Mouse (Mus musculus): ENCODE measurements around the gene Gcnt7. TPM values are rescaled to one million over a fixed set of nuclear protein-coding genes. Genes with fewer than 3 reads are reported as not detected.

The Gcnt7 gene
- polyA plus RNA-seq, 1 experiment from 2014 or later: 1.1 TPM

DNA sequence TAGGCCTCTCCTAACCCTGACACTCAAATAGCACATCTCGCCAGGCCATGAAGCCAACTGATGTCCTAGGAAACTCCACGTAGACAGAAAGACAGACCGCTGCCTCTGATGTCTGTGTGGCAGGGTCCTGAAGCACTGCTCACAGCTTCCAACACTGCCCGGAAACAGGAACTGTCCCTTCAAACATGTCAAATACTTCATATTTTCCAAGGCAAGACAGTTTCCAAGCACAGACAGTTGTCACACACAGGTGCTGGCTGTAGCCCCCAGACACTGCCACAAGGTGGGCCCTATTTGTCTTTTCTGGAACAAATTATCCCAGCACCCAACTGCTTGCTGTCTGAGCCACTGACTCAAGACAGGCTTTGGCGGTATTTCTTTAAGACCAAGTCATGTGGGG lies 40.2 kb downstream of the Gcnt7 start:
- Histone ChIP-seq H3K27ac (ENCODE audit: low read depth) (no peak overlapping the region), H3K9ac (ENCODE audit: low read length) (no peak overlapping the region), H3K9me3 (ENCODE audit: control insufficient read depth, low read length) (no peaks in the 10 kb centered on the region), H3K4me3 (ENCODE audit: low read depth, low read length) (no peak overlapping the region), H3K36me3 (ENCODE audit: control insufficient read depth, insufficient read depth, low read length) (no peaks in the 10 kb centered on the region), H3K27me3 (replicated peaks; ENCODE audit: control insufficient read depth, insufficient read depth, low read length) (no peaks in the 10 kb centered on the region), H3K4me2 (ENCODE audit: low read length) (no peak overlapping the region), H3K4me1 (replicated peaks; ENCODE audit: control insufficient read depth, insufficient read depth, low read length) (0 out of 2 replicates have a peak, but pooled peaks cover 3% of the 10 kb centered on the region)
- WGBS: 86% methylated on average over 5 of the region's 5 CpGs
- DNase-seq (ENCODE audit: low spot score) (no peak), ATAC-seq (replicated peaks; ENCODE audit: low FRiP score, low TSS enrichment, low read depth) (no peak)

DNA sequence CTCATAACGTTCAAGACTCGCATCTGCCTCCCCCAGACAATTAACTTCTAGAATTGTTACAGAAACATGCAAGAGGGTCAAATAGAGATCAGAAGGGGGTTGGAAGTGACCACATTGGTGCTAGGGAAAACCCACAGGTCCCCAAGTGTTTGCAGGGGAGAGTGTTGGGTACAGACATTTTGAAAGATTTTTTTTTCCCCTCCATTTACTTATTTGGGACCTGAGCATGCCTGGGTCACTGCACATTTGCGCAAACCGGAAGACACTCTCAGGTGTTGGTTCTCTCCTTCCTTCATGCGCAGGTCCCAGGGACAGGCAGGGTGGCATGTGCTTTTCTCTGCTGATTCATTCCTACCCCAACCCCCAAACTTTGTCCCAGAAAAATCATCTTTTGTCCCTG lies 41.5 kb downstream of the Gcnt7 start:
- no peaks in the 10 kb centered on the region for H3K9me3 ChIP-seq (ENCODE audit: control insufficient read depth, low read length)
- no peaks in the 10 kb centered on the region for H3K27me3 ChIP-seq (replicated peaks; ENCODE audit: control insufficient read depth, insufficient read depth, low read length)
- DNase-seq (ENCODE audit: low spot score) (no peak), ATAC-seq (replicated peaks; ENCODE audit: low FRiP score, low TSS enrichment, low read depth) (no peak)
- H3K4me1 ChIP-seq (replicated peaks; ENCODE audit: control insufficient read depth, insufficient read depth, low read length): 0 out of 2 replicates have a peak, but pooled peaks cover 7% of the 10 kb centered on the region
- H3K4me3 ChIP-seq (ENCODE audit: low read depth, low read length): no peak overlapping the region
- 90% methylated on average over 5 of the region's 5 CpGs for WGBS
- no peak overlapping the region for H3K27ac ChIP-seq (ENCODE audit: low read depth)
- H3K9ac ChIP-seq (ENCODE audit: low read length): no peak overlapping the region
- no peak overlapping the region for H3K4me2 ChIP-seq (ENCODE audit: low read length)
- no peaks in the 10 kb centered on the region for H3K36me3 ChIP-seq (ENCODE audit: control insufficient read depth, insufficient read depth, low read length)

DNA sequence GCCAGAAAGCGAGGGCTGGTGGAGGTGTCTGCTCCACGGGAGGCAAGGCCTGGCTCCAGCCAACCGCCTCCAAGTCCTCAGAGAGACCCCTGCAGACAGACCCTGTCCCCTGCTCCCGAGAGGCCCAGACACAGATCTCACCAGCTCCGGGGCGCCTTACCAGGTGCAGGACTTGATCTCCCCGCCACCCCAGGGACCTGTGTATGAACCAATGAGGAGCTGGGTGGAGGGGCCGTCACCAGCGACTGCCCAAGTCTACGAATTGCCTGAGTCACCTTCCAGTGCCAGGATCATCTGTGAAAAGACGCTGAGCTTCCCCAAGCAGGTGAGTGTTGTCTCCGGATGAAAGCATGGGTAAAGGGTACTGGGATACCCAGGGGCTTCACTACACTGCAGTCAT lies 42.2 kb downstream of the Gcnt7 start:
- Histone ChIP-seq H3K27me3 (replicated peaks; ENCODE audit: control insufficient read depth, insufficient read depth, low read length) (no peaks in the 10 kb centered on the region), H3K36me3 (ENCODE audit: control insufficient read depth, insufficient read depth, low read length) (no peaks in the 10 kb centered on the region), H3K4me2 (ENCODE audit: low read length) (no peak overlapping the region), H3K4me3 (ENCODE audit: low read depth, low read length) (no peak overlapping the region), H3K9ac (ENCODE audit: low read length) (no peak overlapping the region), H3K27ac (ENCODE audit: low read depth) (no peak overlapping the region), H3K9me3 (ENCODE audit: control insufficient read depth, low read length) (no peaks in the 10 kb centered on the region), H3K4me1 (replicated peaks; ENCODE audit: control insufficient read depth, insufficient read depth, low read length) (0 out of 2 replicates have a peak, but pooled peaks cover 7% of the 10 kb centered on the region)
- no peak for DNase-seq (ENCODE audit: low spot score)
- WGBS: 53% methylated on average over 12 of the region's 12 CpGs
- no peak for ATAC-seq (replicated peaks; ENCODE audit: low FRiP score, low TSS enrichment, low read depth)

DNA sequence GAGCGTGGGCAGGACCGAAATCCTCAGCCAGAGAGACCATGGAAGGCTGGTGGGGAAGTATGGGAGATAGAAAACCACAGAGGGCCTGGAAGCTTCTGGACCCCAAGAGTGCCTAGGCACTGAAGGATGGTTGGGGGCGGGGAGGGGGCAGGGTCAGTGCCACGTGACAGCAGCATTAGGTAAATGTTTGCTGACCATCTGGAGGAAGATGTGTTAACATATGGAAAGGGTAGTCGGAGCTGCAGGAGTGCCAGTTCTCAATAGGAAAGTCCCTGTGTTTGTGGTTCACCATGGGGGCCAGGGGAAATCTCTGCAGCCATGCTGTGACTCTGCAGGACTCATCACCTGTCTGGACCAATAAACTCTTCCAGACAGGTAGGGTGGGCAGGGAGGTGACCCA lies 44.5 kb downstream of the Gcnt7 start:
- 0 out of 2 replicates have a peak, but pooled peaks cover 7% of the 10 kb centered on the region for H3K4me1 ChIP-seq (replicated peaks; ENCODE audit: control insufficient read depth, insufficient read depth, low read length)
- no peak overlapping the region for H3K27ac ChIP-seq (ENCODE audit: low read depth)
- H3K27me3 ChIP-seq (replicated peaks; ENCODE audit: control insufficient read depth, insufficient read depth, low read length): no peaks in the 10 kb centered on the region
- H3K36me3 ChIP-seq (ENCODE audit: control insufficient read depth, insufficient read depth, low read length): no peaks in the 10 kb centered on the region
- ATAC-seq (replicated peaks; ENCODE audit: low FRiP score, low TSS enrichment, low read depth) (no peak), DNase-seq (ENCODE audit: low spot score) (no peak)
- 50% methylated on average over 5 of the region's 5 CpGs for WGBS
- H3K9ac ChIP-seq (ENCODE audit: low read length): no peak overlapping the region
- no peaks in the 10 kb centered on the region for H3K9me3 ChIP-seq (ENCODE audit: control insufficient read depth, low read length)
- no peak overlapping the region for H3K4me2 ChIP-seq (ENCODE audit: low read length)
- no peak overlapping the region for H3K4me3 ChIP-seq (ENCODE audit: low read depth, low read length)

GRCm38 (mm10) chr2:172413273-172413672 lies 45.1 kb downstream of the Gcnt7 start:
- Histone ChIP-seq H3K27me3 (replicated peaks; ENCODE audit: control insufficient read depth, insufficient read depth, low read length) (no peaks in the 10 kb centered on the region), H3K4me1 (replicated peaks; ENCODE audit: control insufficient read depth, insufficient read depth, low read length) (0 out of 2 replicates have a peak, but pooled peaks cover 7% of the 10 kb centered on the region), H3K4me2 (ENCODE audit: low read length) (no peak overlapping the region), H3K36me3 (ENCODE audit: control insufficient read depth, insufficient read depth, low read length) (no peaks in the 10 kb centered on the region), H3K9ac (ENCODE audit: low read length) (no peak overlapping the region), H3K9me3 (ENCODE audit: control insufficient read depth, low read length) (no peaks in the 10 kb centered on the region), H3K27ac (ENCODE audit: low read depth) (no peak overlapping the region), H3K4me3 (ENCODE audit: low read depth, low read length) (no peak overlapping the region)
- ATAC-seq (replicated peaks; ENCODE audit: low FRiP score, low TSS enrichment, low read depth): no peak
- WGBS: 22% methylated on average over 4 of the region's 4 CpGs
- no peak for DNase-seq (ENCODE audit: low spot score)

DNA sequence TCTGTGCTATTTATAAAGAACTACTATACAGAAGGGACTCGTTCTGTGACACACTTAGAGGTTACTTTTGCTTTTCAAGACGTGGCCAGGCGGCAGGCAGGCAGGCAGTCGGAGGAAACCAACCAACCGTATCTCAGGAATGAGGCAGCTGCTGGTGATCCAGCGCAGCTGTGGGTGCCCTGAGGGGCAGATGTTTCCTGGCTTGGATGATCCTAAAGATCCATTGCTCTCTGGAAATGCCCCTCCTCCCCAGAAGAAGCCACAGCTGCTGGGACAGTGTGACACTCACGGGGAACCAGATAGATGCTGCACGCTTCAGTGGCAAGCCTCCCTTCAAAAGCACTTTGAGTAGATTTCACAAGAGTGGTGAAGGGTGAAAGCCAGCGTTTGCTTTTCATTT lies 45.9 kb downstream of the Gcnt7 start:
- ATAC-seq (replicated peaks; ENCODE audit: low FRiP score, low TSS enrichment, low read depth): no peak
- Histone ChIP-seq H3K9me3 (ENCODE audit: control insufficient read depth, low read length) (no peaks in the 10 kb centered on the region), H3K27me3 (replicated peaks; ENCODE audit: control insufficient read depth, insufficient read depth, low read length) (no peaks in the 10 kb centered on the region), H3K4me3 (ENCODE audit: low read depth, low read length) (no peak overlapping the region), H3K9ac (ENCODE audit: low read length) (no peak overlapping the region), H3K4me2 (ENCODE audit: low read length) (peak overlapping the region; percentile 21), H3K36me3 (ENCODE audit: control insufficient read depth, insufficient read depth, low read length) (no peaks in the 10 kb centered on the region), H3K4me1 (replicated peaks; ENCODE audit: control insufficient read depth, insufficient read depth, low read length) (0 out of 2 replicates have a peak, but pooled peaks cover 7% of the 10 kb centered on the region), H3K27ac (ENCODE audit: low read depth) (no peak overlapping the region)
- DNase-seq (ENCODE audit: low spot score): peak; percentile 59
- WGBS: 11% methylated on average over 9 of the region's 9 CpGs

DNA sequence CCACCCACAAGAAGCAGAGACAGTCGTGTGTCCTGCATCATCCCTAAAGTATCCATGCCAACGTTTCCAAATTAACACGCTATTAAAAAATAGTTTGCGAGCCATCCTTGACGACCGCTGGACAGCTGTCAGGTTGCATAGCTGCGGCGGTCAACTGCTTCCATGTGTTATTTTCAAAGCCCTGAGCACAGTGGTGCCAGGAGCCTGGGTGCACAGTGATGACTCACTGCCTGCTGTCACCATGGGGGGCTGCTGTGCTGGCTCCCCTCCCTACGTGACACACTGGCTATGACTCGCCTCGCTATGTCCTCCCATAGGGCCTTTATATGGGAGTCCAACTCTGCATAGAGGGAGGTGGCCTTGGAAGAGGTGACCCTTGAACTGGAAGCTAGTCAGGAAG lies 47.3 kb downstream of the Gcnt7 start:
- Histone ChIP-seq H3K9me3 (ENCODE audit: control insufficient read depth, low read length) (no peaks in the 10 kb centered on the region), H3K4me2 (ENCODE audit: low read length) (no peak overlapping the region), H3K36me3 (ENCODE audit: control insufficient read depth, insufficient read depth, low read length) (no peaks in the 10 kb centered on the region), H3K27ac (ENCODE audit: low read depth) (no peak overlapping the region), H3K4me1 (replicated peaks; ENCODE audit: control insufficient read depth, insufficient read depth, low read length) (0 out of 2 replicates have a peak, but pooled peaks cover 7% of the 10 kb centered on the region), H3K27me3 (replicated peaks; ENCODE audit: control insufficient read depth, insufficient read depth, low read length) (no peaks in the 10 kb centered on the region), H3K9ac (ENCODE audit: low read length) (no peak overlapping the region), H3K4me3 (ENCODE audit: low read depth, low read length) (no peak overlapping the region)
- DNase-seq (ENCODE audit: low spot score): no peak
- ATAC-seq (replicated peaks; ENCODE audit: low FRiP score, low TSS enrichment, low read depth): no peak
- 84% methylated on average over 11 of the region's 11 CpGs for WGBS

DNA sequence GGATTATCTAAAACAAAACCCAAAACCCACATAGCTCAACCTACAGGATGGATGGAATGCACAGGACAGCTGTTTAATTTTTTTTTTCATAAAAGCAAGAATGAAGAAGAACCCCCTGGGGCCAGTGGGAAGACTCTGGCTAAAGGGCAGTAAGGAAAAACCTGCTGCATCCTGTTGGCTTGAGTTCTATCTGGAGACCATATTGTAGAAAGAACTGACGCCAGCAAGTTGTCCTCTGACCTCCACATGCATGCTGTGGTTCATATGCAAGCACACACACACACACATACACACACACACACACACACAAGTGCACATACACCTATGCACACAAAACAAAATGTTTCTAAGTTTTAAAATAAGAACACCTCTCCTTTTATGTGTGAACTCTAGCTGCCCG lies 47.7 kb downstream of the Gcnt7 start:
- 75% methylated on average over 2 of the region's 2 CpGs for WGBS
- Histone ChIP-seq H3K4me1 (replicated peaks; ENCODE audit: control insufficient read depth, insufficient read depth, low read length) (0 out of 2 replicates have a peak, but pooled peaks cover 7% of the 10 kb centered on the region), H3K27me3 (replicated peaks; ENCODE audit: control insufficient read depth, insufficient read depth, low read length) (no peaks in the 10 kb centered on the region), H3K4me2 (ENCODE audit: low read length) (no peak overlapping the region), H3K9ac (ENCODE audit: low read length) (no peak overlapping the region), H3K4me3 (ENCODE audit: low read depth, low read length) (no peak overlapping the region), H3K9me3 (ENCODE audit: control insufficient read depth, low read length) (no peaks in the 10 kb centered on the region), H3K27ac (ENCODE audit: low read depth) (no peak overlapping the region), H3K36me3 (ENCODE audit: control insufficient read depth, insufficient read depth, low read length) (no peaks in the 10 kb centered on the region)
- no peak for DNase-seq (ENCODE audit: low spot score)
- no peak for ATAC-seq (replicated peaks; ENCODE audit: low FRiP score, low TSS enrichment, low read depth)

DNA sequence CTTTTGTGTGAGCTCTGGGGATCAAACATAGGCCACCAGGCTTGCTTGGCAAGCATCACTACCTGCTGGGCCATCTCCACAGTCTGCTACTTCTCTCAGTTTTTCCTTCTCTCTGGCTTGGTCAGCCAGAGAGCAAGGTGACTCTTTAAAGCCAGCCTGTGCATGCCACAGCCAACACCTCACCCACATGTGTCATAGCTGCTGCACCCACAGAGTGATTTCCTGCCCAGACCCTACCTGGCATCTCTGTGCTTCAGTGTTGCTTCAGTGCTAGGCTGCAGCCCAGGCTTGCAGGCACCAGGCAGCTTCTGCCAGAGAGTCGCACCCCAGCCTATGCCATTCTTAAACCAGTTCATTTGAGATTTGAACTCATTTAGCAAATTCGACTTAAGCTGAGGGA lies 50.9 kb downstream of the Gcnt7 start:
- DNase-seq (ENCODE audit: low spot score): no peak

More for the DNA sequence above, 50.9 kb downstream of the Gcnt7 start:
- H3K27me3 ChIP-seq (replicated peaks; ENCODE audit: control insufficient read depth, insufficient read depth, low read length): no peaks in the 10 kb centered on the region
- ATAC-seq (replicated peaks; ENCODE audit: low FRiP score, low TSS enrichment, low read depth): no peak
- H3K9ac ChIP-seq (ENCODE audit: low read length): no peak overlapping the region
- H3K36me3 ChIP-seq (ENCODE audit: control insufficient read depth, insufficient read depth, low read length): no peaks in the 10 kb centered on the region
- no peak overlapping the region for H3K27ac ChIP-seq (ENCODE audit: low read depth)
- WGBS: 70% methylated on average over 2 of the region's 2 CpGs
- no peaks in the 10 kb centered on the region for H3K4me1 ChIP-seq (replicated peaks; ENCODE audit: control insufficient read depth, insufficient read depth, low read length)
- H3K9me3 ChIP-seq (ENCODE audit: control insufficient read depth, low read length): no peaks in the 10 kb centered on the region
- no peak overlapping the region for H3K4me3 ChIP-seq (ENCODE audit: low read depth, low read length)
- no peak overlapping the region for H3K4me2 ChIP-seq (ENCODE audit: low read length)

Data from intestine, embryonic 14.5 days (tissue).